Mouse (Mus musculus): Measurements from ENCODE around the gene Wdr44. TPM values are rescaled to one million over a fixed set of nuclear protein-coding genes. Genes with fewer than 3 reads are reported as not detected.
"Not testable (repeated sequence)": the region's sequence is repeated elsewhere in the genome, so short reads cannot be mapped to it uniquely, and the experiment has no call there.

Gene Wdr44
- polyA plus RNA-seq, 1 experiment from 2014 or later: 4.2 TPM

DNA sequence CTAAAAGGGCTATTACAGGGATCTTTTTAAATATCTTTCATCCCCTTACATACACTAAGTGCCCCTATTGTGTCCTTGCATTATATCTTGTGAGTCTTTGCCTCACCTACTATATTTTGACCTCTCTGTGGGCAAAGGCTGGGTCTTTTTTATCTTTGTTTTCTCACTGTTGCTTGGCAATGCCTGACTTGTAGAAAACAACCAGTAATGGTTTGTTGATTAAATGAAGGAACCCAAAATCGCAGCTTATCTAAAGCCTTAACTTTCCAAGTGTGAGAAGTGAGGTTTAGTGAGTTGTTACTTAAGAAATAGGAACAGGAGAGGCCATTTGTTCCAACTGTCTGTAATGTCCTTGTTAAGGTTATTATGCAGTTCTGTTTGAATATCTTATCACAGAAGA lies 24.4 kb downstream of the Wdr44 start:
- no peaks in the 10 kb centered on the region for H3K4me1 ChIP-seq
- no peak overlapping the region for H3K27ac ChIP-seq (replicated peaks)
- H3K4me3 ChIP-seq: no peak overlapping the region
- DNase-seq (ENCODE audit: low spot score): no peak
- no peaks in the 10 kb centered on the region for H3K36me3 ChIP-seq
- no peaks in the 10 kb centered on the region for H3K9me3 ChIP-seq (replicated peaks)
- H3K27me3 ChIP-seq (ENCODE audit: low read depth, poor library complexity, severe bottlenecking): no peaks in the 10 kb centered on the region
- WGBS: 81% methylated on average over 1 of the region's 1 CpGs

DNA sequence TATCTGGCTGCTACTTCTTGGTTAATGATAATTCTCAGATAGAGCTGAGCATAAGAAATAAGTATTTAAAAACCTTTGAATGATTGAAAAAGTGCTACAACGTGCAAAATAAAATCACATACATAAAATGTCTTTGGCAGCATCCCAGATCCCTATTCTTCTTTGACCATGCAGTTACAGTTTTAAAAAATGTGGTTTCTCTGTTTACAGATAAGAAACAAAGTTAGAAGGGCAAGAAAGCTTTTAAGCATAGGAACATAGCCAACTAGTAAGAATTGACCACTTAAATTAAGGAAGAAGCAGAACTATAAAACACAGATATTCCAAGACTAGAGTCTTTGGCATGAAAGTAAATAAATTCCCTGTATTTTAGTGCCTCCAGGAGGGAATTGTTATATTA lies 34.6 kb downstream of the Wdr44 start:
- no peak overlapping the region for H3K27ac ChIP-seq (replicated peaks)
- H3K36me3 ChIP-seq: no peaks in the 10 kb centered on the region
- H3K4me3 ChIP-seq: no peak overlapping the region
- H3K9me3 ChIP-seq (replicated peaks): no peaks in the 10 kb centered on the region
- no peaks in the 10 kb centered on the region for H3K4me1 ChIP-seq
- no peak for DNase-seq (ENCODE audit: low spot score)
- WGBS: 78% methylated on average over 1 of the region's 1 CpGs
- H3K27me3 ChIP-seq (ENCODE audit: low read depth, poor library complexity, severe bottlenecking): no peaks in the 10 kb centered on the region

DNA sequence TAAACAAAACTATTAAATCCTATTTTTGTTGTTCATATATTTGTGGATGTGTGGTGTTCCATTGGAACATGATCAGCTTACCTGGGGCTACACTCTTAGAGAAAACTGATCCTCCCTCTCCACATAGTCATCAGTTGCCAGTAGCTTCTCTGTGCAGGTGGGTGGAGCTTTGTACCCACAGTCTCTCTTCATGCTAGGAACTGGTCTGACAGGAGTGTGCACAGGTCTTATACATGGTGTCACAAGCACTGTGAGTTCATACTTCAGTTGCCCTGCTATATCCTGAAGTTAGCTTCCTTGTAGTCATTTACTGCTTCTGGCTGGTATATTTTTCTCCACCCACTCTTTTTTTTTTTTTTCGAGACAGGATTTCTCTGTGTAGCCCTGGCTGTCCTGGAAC lies 61.8 kb downstream of the Wdr44 start:
- Histone ChIP-seq H3K4me1 (no peaks in the 10 kb centered on the region), H3K9me3 (replicated peaks) (no peaks in the 10 kb centered on the region), H3K27ac (replicated peaks) (no peak overlapping the region), H3K27me3 (ENCODE audit: low read depth, poor library complexity, severe bottlenecking) (no peaks in the 10 kb centered on the region), H3K4me3 (no peak overlapping the region), H3K36me3 (no peaks in the 10 kb centered on the region)
- DNase-seq (ENCODE audit: low spot score): no peak
- WGBS: 76% methylated on average over 1 of the region's 1 CpGs

DNA sequence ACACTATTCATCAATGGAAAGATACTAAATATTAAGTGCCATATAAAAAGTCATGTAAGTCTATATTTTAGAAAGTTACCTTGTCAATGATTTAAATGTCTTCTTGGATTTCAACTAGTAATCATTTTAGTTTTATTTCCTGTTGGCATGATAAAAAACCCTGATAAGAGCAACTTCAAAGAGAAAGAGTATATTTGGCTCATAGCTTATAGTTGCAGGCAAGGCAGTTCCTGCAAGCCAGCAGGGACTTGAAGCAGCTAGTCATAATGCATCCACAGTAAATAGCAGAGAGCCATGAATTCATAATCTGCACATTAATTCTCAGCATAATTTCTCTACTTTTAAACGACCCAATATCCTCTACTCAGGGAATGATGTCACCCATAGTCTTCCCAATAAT lies 75.0 kb downstream of the Wdr44 start:
- H3K27me3 ChIP-seq (ENCODE audit: low read depth, poor library complexity, severe bottlenecking): no peaks in the 10 kb centered on the region
- 0 out of 2 replicates have a peak, but pooled peaks cover 6% of the 10 kb centered on the region for H3K36me3 ChIP-seq
- H3K27ac ChIP-seq (replicated peaks): no peak overlapping the region
- no peak for DNase-seq (ENCODE audit: low spot score)
- no peak overlapping the region for H3K4me3 ChIP-seq
- no peaks in the 10 kb centered on the region for H3K9me3 ChIP-seq (replicated peaks)
- WGBS: 76% methylated on average over 1 of the region's 1 CpGs
- no peaks in the 10 kb centered on the region for H3K4me1 ChIP-seq

DNA sequence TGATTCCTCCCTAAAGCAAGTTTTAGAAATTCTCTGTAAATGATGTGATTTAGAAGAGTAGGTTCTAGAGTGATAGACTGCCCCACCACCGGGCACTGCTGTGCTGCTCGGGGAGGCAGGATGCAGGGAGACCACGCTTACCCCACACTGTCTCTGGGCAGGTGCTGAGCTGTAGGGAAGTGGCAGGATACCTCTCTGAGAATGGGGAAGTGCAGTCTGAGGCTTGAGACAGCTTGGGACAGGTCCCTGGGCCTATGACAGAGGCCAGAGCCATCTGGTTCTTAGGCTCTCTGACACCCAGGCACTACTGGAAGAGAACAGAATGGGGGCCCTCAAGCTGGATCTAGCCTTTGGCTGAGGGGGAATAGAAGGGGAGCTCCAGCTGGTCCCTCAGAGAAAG lies 114.3 kb downstream of the Wdr44 start:
- WGBS: 91% methylated on average over 3 of the region's 3 CpGs
- no peaks in the 10 kb centered on the region for H3K9me3 ChIP-seq (replicated peaks)
- no peaks in the 10 kb centered on the region for H3K4me1 ChIP-seq
- DNase-seq (ENCODE audit: low spot score): no peak
- no peaks in the 10 kb centered on the region for H3K27me3 ChIP-seq (ENCODE audit: low read depth, poor library complexity, severe bottlenecking)
- no peaks in the 10 kb centered on the region for H3K36me3 ChIP-seq
- no peak overlapping the region for H3K4me3 ChIP-seq
- no peak overlapping the region for H3K27ac ChIP-seq (replicated peaks)

DNA sequence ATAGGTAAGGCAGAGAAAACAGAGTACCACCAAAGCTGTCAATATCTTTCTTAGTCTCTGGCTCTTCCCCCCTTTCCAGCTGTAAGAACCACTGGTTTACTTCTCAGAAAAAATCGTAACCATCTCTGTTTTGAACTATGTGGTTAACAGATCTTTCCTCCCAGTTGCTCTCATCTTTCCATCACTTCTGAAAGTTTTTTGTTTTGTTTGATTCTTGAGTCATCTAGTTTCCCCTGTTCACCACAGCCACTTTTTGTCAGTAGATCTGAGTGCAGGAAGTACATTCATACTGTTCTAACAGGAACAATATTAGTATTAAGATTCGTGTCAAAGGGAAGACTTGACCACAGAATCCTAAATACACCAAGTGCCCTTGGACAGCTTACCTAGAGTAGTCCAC lies 117.5 kb downstream of the Wdr44 start:
- no peaks in the 10 kb centered on the region for H3K9me3 ChIP-seq (replicated peaks)
- no peaks in the 10 kb centered on the region for H3K4me1 ChIP-seq
- no peak overlapping the region for H3K27ac ChIP-seq (replicated peaks)
- no peaks in the 10 kb centered on the region for H3K36me3 ChIP-seq
- no peaks in the 10 kb centered on the region for H3K27me3 ChIP-seq (ENCODE audit: low read depth, poor library complexity, severe bottlenecking)
- DNase-seq (ENCODE audit: low spot score): no peak
- 87% methylated on average over 2 of the region's 2 CpGs for WGBS
- no peak overlapping the region for H3K4me3 ChIP-seq

DNA sequence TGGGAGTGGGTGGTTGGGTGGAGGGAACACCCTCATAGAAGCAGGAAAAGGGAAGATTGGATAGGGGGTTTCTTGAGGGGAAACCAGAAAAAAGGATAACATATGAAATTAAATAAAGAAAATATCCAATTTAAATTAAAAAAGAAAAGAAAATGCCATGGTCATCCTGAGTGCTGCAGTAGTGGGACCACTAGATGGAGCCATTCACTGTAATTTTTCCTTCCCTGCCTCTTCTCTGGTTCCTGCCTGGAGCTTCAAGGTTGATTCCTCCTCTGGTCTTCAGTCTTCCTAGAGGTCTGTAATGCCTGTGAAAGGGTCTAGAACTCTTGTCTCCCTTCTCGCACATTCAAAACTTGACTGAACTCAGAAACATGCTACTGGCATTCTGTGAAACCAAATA lies 120.4 kb downstream of the Wdr44 start:
- not testable (repeated sequence) for H3K36me3 ChIP-seq; H3K4me3 ChIP-seq; DNase-seq (ENCODE audit: low spot score); H3K27me3 ChIP-seq (ENCODE audit: low read depth, poor library complexity, severe bottlenecking); H3K9me3 ChIP-seq (replicated peaks); H3K4me1 ChIP-seq; H3K27ac ChIP-seq (replicated peaks)
- 73% methylated on average over 1 of the region's 1 CpGs for WGBS

DNA sequence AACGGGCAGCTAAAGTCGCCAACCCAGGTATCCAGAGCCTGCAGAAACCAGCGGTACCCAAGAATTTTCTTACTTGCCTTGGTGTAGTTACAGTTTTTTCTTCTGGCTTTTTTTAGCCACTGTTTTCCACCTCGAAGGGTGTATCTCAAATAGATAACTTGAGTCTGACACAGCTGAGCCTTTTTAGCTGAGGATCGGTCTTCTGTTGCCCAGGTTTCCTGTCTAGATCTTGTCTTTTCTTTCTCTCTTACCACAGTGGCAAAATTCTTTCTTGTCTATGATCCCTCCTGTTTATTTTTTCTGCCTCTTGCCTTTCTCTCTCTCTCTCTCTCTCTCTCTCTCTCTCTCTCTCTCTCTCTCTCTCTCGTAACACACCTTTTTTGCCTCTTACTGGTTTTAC lies 130.0 kb downstream of the Wdr44 start:
- H3K4me1 ChIP-seq; H3K27me3 ChIP-seq (ENCODE audit: low read depth, poor library complexity, severe bottlenecking); H3K9me3 ChIP-seq (replicated peaks); DNase-seq (ENCODE audit: low spot score); H3K36me3 ChIP-seq; H3K4me3 ChIP-seq; H3K27ac ChIP-seq (replicated peaks): not testable (repeated sequence)
- WGBS: 87% methylated on average over 6 of the region's 6 CpGs

DNA sequence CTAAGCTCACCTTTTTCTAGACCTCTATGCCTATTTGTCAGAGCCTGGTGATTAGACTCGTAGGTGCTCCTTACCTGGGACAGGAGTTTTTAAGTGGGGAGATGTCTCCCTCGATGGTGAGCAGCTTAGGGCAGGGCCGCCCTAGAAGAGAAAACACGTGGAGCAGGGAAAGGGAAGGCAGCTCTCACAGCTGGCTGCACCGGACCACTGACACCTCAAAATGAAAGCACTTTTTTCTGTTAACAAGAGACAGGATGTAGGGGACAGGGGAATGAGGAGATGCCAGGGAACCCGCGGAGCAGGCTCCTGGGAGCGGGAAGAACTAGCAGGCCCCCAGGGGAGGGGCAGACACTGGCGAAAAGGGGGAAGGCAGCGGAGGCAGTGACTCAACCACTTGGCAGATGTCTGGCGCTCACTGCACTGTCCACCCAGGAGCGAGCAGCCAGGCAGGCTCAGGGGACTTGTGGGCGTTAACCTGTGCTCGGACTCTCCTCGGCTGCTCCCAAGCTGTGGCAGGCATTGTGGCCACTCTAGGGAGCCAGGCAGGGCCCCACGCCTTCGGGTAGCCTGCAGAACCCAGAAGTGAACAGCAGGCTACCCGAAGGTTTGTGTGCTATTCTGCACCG lies 130.7 kb downstream of the Wdr44 start:
- Histone ChIP-seq H3K36me3 (no peaks in the 10 kb centered on the region), H3K4me1 (no peaks in the 10 kb centered on the region), H3K4me3 (no peak overlapping the region), H3K27me3 (ENCODE audit: low read depth, poor library complexity, severe bottlenecking) (no peaks in the 10 kb centered on the region), H3K27ac (replicated peaks) (no peak overlapping the region), H3K9me3 (replicated peaks) (peaks cover 7% of the 10 kb centered on the region; the same call in 1 of the 2 replicates)
- 69% methylated on average over 19 of the region's 19 CpGs for WGBS
- DNase-seq (ENCODE audit: low spot score): no peak

DNA sequence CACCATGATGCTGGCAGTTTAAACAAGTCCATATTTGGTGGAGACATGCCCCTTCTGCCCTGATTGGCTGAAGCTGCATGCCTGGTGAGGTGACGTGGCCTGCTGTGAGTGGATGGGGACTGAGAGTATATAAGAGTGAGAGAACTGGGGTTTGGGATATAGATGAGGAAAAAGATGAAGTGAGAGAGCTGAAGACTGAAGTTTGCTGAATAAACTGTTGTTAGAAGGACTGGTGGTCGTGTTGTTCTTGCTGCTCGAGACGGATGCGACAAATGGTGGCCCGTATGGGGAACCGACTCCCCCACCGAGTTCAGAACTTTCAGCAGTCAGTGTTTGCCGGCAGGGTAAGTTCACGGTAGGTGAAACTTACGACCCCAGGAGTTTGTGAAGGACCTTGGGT lies 140.9 kb downstream of the Wdr44 start:
- 92% methylated on average over 11 of the region's 11 CpGs for WGBS
- not testable (repeated sequence) for H3K27me3 ChIP-seq (ENCODE audit: low read depth, poor library complexity, severe bottlenecking)

DNA sequence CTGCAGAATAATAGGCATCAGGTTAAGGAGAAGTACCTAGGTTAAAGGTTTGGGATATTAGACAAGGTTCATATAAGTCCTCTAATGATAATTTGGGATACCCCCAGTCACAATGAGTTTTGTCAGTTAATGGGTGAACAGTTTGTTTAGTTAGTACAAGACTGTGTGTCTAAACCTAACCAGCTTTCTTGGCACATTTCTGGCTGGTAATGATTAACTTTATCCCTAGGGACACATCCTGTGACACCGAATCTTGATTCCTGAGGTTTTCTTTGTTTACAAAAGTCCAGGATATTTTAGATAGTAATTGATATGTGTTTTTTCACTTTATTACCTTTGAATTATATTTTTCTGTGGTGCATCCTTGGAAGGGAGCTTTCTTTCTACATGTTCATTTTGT lies 148.1 kb downstream of the Wdr44 start:
- 88% methylated on average over 1 of the region's 1 CpGs for WGBS
- H3K27ac ChIP-seq (replicated peaks): no peak overlapping the region
- H3K4me3 ChIP-seq: no peak overlapping the region
- DNase-seq (ENCODE audit: low spot score): no peak
- H3K9me3 ChIP-seq (replicated peaks): peaks cover 4% of the 10 kb centered on the region; the same call in 1 of the 2 replicates
- no peaks in the 10 kb centered on the region for H3K36me3 ChIP-seq
- no peaks in the 10 kb centered on the region for H3K4me1 ChIP-seq
- H3K27me3 ChIP-seq (ENCODE audit: low read depth, poor library complexity, severe bottlenecking): no peaks in the 10 kb centered on the region

More for the DNA sequence above, 140.9 kb downstream of the Wdr44 start:
- DNase-seq (ENCODE audit: low spot score); H3K27ac ChIP-seq (replicated peaks); H3K36me3 ChIP-seq; H3K4me3 ChIP-seq; H3K4me1 ChIP-seq: not testable (repeated sequence)
- H3K9me3 ChIP-seq (replicated peaks): peaks cover 21% of the 10 kb centered on the region

Measured in midbrain, embryonic 10.5 days (tissue).